Mouse (Mus musculus): ENCODE measurements around the gene Calhm4. TPM values are rescaled to one million over a fixed set of nuclear protein-coding genes. Genes with fewer than 3 reads are reported as not detected.

The Calhm4 gene
- total RNA-seq, 2 experiments from 2014 or later = not detected

Other genes starting within 250 kb of the Calhm4 start
- gene Sult3a1, start 186.6 kb downstream of the Calhm4 start, total RNA-seq (2021) = not detected
- gene Rsph4a, start 139.2 kb downstream of the Calhm4 start, total RNA-seq (2021) = under 1 TPM in 1 of 2 experiments, not detected in 1; 0.44 TPM
- 1 to 10 TPM; 8.3 to 10.0 TPM for gene Zup1, start 93.0 kb downstream of the Calhm4 start, total RNA-seq (2021)
- 100 to 1,000 TPM; 121 to 123 TPM for gene Rwdd1, start 24.7 kb downstream of the Calhm4 start, total RNA-seq (2021)
- not detected for gene Trappc3l, start 6.7 kb downstream of the Calhm4 start, total RNA-seq (2021)
- gene Calhm5, start 52.2 kb upstream of the Calhm4 start, total RNA-seq (2021) = under 1 TPM; 0.87 to 0.93 TPM
- gene Calhm6, start 83.7 kb upstream of the Calhm4 start, total RNA-seq (2021) = under 1 TPM; 0.40 to 0.69 TPM
- gene Dse, start 163.4 kb upstream of the Calhm4 start, total RNA-seq (2021) = 1 to 10 TPM; 4.0 to 4.4 TPM
- gene Tspyl1, start 237.9 kb upstream of the Calhm4 start, total RNA-seq (2021) = 10 to 100 TPM; 62.1 to 64.1 TPM

Measured in heart, adult 18-20 months (tissue).